Mouse (Mus musculus): ENCODE results near the gene Prr18.

Gene Prr18

DNA sequence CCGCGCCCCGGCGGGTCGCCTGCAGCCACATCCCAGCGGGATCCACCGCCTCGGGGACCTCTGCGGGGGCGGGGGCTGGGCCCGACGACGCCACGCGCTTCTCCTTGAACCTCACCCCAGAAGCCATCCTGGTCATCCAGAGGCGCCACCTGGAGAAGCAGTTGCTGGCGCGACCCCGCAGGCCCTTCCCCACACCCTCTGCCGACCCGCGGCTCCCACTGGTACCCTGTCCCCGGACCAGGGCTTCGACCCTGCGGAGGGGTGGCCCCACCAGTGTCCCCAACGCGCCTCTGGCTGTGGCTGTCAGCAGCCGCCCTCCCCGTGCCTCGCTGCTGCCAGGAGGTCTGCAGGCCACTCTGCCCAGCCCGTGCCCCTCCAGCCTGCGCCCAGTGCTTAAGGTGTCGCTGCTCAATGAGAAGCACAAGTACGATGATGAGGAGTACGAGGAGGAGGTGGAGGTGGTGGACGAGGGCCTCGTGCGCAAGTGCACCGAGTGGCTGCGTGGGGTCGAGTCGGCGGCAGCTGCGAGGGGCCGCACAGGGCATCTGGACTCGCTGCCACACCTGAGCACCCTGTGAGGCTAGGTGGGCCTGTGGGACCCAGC lies 4.2 kb downstream of the Prr18 start:
- peak; percentile 8 to 12 for DNase-seq

DNA sequence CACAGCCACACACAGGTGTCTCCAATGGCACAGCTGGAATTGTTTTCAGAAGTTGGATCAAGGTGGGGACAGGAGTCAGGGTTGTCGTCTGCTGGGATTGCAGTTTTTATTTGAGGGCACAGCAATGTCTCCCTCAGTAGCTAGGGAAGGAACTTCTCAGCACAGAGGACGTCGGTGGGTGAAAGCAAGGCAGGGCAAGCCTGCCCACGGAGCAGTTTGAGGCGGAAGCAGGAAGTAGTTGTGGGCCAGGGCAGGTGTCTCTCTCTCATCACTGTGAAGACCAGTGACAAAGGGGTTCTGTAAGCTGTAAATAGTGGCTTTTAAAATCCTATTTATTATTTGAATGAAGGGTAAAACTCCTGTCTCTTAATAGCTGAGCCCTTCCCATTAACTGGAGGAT lies 5.4 kb downstream of the Prr18 start:
- no peak for DNase-seq

DNA sequence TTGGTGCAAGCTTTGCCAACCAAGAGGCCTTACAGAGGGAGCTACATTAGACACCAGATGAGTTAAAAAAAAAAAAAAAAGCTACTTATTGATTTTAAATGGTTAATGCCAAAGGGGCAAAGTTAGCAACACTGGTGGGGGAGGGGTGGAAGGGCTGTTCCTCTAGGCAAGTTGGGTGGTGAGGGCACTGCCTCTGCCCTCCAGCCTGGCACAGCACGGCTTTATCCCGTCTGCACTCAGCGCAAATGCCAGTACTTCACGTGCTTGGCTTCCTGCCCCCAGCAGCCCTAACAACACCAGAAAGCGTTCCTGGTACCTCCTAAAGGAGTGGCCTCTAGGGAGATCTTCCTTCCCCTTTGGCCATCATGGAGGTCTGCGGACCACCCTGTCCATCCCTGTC lies 6.2 kb downstream of the Prr18 start:
- peak; percentile 14 to 29 for DNase-seq

DNA sequence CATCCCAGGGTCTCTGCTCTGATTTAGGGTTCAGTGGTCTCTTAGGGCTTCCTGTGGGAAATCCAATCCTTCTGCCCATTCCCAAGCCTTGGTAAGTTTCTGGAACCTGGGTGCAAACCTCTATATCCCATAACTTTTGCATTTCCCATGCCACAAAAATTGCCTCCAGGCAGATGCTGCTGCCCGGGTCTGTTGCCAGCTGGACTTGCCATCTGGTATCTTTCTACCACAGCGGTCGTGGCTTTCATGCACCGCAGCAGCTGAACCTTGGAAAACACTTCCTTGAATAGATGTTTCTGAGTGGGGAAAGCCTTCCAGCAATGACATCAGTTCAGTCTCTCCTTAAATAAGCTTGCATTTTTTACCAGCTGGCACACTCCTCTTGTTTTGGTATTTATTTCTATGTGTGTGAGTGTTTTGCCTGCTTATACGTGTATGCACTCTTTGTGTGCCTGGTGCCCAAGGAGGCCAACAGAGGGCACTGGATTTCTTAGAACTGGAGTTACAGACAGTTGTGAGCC lies 10.6 kb downstream of the Prr18 start:
- DNase-seq: no peak

- DNase-seq: no peak
These were observed 11.7 kb downstream of the Prr18 start for GRCm38 (mm10) chr17:8348941-8349340.

GRCm38 (mm10) chr17:8351088-8351487 lies 13.8 kb downstream of the Prr18 start:
- no peak for DNase-seq

DNA sequence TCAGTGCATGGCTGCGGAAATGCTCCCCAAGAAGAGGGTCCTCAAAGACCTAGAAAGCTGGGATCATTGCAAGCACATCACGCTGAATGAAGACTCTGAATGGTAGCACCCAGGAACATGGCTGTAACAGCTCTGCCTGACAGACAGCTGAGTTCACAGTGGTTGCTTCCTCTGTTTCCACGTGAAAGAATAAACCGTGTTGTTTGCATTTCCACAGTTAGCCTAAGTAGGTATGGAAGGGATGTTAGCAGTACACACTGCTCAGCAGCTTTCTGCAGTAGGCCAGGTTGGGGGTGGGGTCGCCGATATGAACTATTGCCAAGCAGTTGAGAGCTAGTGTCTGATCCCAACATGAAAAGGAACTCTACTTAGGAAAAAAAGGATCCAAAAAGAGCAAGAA lies 18.4 kb downstream of the Prr18 start, which contains the start of gene T2:
TSS of gene T2 (plus strand) at position 301 of the 400 bp plus-strand sequence.
- DNase-seq: no peak

GRCm38 (mm10) chr17:8357498-8357897 lies 20.2 kb downstream of the Prr18 start:
- no peak for DNase-seq

GRCm38 (mm10) chr17:8360876-8361275 lies 23.6 kb downstream of the Prr18 start:
- DNase-seq: no peak

DNA sequence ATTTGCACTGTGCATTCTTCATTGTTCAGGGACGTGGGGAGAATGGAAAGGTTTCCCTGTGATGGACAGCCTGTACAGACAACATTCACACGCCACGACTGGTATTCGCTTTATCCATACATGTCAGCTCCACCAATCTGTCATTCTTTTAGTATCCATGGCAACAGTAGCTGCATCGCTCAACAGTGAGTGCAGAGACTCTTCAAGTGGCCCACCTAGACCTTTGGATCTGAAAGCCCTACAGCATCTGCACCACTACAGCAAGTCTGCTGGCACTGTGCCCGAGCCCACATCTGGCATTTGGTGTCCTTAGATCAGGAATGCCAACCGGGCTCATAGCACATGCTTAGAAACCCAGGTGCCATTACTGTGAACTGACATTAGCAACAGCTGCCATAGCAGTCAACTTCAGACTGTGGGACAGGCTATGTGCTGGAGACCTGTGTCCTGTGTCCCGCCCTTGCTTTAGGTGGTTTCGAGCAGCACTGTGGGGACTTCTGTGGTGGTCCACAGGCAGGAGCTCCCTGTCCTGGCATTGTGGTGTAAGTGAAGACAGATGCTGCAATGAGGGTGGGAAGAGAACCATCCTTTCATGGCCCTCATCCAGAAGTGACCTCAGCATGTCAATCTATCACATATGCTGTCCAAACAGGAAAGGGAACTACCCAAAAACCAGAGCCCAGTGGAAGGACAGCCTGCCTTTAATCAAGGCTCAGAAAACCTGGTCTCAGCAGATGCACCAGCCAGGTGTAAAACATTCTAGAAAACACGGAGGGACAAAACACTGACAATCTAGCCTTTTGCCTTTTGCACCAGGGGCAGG lies 24.2 kb downstream of the Prr18 start:
- DNase-seq: no peak

DNA sequence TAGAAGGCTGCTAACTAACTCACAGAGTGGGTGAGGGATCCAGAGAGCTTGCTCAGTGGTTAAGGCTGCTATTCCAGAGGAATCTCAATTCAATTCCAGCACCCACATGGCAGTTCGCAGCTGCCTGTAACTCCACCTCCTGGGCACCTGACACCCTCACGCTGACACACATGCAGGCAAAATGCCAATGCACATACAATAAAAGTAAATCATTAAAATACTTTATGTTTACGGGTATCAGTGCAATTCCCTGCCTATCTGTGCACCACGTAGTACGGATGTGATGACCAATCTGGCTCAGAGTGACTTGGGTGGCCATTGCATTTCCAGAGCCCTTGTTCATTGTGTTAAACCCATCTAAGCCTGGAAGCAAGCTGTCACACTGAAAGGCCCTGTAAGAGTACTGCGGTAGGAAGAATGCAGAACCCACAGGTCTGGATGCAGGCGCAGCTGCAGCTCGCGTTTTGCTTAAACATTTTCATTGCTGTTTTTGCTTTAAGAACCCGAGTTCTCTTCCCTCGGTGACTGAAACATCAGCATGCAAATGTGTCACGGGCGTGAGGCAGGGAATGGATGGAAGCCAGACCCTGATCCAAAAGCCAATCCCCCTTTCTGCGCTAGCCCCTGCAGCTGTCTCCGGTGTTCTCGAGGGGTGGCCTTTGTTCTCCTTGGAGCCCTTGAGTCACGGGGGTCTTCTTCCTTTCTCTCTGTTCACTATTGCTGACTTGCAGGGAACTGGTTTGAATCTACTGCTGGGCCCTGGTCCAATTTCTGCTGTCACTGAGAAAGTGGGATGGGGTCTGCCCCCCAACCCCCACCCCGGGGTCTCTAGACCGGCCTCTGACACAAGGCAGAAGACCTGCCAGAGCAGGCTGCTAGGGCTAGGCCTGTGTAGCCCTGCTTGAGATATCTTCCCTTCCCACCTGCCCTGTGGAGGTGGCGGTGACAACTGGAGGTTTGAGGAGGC lies 30.5 kb downstream of the Prr18 start:
- DNase-seq: no peak

DNA sequence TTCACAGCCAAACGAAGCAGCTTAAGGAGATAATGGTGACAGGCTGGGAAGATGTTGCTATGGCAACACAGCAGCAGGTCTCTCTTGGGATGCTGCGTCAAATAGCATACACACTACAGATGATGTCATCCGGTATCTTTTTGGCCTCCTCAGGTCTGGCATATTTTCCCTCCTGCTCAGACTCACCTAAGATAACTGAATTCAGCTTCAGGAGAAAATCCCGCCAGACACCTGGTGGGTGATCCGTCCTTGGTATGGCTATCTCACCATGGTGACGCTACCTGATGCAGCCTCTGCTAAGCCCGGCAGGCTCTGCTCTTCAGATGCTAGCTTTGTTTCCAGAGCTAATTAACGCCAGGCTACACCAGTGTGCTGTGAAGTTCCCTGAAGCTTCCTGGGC lies 31.3 kb downstream of the Prr18 start:
- no peak for DNase-seq

GRCm38 (mm10) chr17:8369171-8369570 lies 31.9 kb downstream of the Prr18 start:
- DNase-seq: no peak

DNA sequence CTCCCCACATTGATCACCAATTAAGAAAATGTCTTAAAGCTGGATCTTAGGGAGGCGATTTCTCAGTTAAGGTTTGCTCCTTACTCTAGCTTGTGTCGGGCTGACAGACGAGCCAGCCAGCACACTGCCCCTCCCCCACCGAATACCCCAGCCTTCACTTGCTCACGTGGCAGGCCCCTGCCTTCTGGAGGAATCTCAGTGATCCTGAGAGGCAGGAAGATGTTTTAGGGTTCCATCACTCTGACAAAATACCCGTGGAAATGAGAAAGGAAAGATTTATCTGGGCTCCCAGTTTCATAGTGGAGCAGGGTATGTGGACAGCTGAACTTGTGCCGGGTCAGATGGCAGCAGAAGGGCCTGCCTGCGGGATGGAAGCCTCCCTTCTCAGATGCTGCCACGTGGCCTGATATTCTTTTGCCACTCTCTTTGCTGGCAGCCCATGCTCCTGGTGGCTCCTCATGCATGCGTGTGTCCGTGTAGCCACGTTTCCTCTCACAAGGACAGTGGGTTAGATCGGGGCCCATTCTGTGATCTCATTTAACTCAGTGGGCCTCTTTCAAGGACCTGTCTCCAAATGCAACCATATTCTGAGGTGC lies 33.5 kb downstream of the Prr18 start:
- DNase-seq: no peak

DNA sequence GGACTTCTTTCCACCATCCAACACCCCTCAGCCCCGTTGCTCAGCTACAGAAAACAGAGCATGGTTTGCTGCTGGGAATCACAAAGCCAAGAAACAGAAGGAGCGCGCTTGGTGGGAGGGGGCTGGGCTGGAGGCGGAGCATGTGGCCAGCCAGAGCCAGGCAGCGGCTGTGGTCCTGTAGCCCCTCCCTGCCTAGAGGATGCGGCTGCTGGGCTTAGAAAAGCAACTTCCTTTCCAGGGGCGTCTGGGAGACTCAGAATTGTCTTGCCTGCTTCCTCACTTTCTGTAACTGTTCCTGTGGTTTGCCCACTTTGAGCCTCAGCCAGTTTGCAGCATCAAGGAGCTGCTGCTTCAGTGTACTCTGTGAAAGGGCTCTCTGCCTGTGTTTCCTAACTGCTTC lies 34.6 kb downstream of the Prr18 start:
- peak; percentile 83 to 88 for DNase-seq

GRCm38 (mm10) chr17:8372286-8373046 lies 35.2 kb downstream of the Prr18 start:
- DNase-seq: peak; percentile 87 to 89

- no peak for DNase-seq
These were observed 40.0 kb downstream of the Prr18 start for GRCm38 (mm10) chr17:8377298-8377697.

- no peak for DNase-seq
These were observed 48.2 kb downstream of the Prr18 start for GRCm38 (mm10) chr17:8385441-8385840.

DNA sequence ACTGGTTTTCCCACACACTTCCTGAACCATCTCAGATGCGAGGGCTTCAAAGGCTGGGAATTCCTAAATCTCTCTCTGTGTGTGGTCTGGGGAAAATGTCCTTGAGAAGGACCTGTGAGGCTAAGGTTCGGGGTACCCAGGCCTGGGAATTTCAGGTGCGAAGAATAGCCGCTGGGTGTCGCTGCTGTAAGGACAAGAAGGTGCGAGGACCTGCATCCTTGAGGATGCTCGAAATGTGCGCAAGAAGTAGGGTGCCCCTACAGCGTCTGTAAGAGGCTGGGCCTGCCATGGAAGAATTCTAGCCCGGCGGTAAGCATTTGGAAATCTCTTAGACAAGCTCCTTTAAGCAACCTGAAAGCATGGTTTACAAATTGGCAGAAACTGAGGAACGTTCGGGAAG lies 51.2 kb downstream of the Prr18 start:
- DNase-seq: peak; percentile 78 to 80

DNA sequence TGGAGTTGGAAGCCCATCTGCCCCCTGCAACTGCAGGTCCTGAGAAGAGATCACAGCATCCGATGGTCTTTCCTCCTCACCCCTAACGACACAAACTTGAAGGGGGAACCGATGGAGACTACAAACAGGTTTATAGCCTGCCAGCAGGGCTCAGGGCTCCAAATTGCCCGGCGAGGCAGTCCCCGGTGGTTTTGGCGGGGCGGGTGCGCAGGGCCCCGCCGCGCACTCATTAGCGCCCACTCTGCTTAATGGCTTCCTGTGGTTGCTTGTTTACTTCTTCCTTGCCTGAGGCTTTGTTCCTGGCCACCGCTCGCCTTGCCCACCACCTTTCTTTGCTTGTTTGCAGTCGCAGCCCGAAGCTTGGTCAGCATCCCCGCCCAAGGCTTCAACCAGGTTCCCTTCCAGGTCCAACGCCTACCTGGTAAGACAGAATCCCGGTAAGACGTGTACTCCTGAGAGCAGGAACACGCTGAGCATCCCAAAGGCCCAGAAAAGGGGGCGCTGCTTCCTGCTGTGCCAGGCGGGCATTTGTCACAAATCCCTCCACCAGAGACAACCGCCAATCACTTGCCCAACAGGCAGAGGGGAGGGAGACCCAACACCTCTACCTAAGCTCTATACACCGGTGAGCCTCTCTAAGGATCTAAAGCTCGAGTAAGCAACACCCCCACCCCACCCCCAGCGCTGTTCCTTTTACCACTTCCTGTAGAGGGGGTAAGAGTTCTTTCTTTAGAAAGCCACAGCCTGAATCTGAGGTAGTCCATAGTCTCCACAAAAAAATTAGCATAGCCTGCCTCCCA lies 51.9 kb downstream of the Prr18 start:
- DNase-seq: no peak

DNA sequence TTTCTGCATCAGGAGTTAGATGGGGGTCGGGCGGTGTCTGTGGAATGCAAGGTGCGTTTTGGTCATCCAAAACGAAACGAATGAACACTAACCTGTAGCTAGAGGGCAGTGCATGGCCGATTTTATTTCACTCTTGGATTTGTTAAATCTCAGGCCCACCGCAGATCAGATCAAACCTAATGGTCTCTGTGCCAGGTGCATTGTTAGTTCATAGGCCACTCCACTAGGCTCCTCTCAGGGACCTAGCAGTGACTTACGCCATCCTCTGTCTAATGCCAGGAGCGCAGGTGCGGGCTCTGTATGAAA lies 52.5 kb downstream of the Prr18 start:
- no peak for DNase-seq

Data from kidney, postnatal 4 days (tissue).